Mouse (Mus musculus): ENCODE data around the gene Il17f.
"Not testable (repeated sequence)": the region's sequence is repeated elsewhere in the genome, so short reads cannot be mapped to it uniquely, and the experiment has no call there.

The Il17f gene

DNA sequence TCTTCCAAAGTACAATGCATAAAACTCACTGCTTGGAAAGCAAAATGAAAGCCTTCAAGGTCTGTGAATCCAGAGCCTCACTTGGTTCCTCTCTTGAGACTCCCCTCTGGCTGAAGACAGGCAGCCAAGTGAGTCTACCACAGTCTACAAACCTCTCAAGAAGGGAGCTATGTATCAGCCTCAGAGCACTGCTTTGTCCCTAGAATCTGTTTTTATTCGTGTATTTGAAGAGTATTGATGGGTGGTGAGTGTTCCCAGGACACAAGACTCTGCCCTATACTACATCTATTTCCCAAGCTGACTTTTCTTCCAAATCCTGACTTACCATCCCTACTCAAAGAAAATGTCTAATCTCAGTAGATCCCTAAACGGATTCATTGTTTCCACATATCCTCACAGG is 12.1 kb downstream of the Il17f start:
- DNase-seq (ENCODE audit: low spot score): no peak

DNA sequence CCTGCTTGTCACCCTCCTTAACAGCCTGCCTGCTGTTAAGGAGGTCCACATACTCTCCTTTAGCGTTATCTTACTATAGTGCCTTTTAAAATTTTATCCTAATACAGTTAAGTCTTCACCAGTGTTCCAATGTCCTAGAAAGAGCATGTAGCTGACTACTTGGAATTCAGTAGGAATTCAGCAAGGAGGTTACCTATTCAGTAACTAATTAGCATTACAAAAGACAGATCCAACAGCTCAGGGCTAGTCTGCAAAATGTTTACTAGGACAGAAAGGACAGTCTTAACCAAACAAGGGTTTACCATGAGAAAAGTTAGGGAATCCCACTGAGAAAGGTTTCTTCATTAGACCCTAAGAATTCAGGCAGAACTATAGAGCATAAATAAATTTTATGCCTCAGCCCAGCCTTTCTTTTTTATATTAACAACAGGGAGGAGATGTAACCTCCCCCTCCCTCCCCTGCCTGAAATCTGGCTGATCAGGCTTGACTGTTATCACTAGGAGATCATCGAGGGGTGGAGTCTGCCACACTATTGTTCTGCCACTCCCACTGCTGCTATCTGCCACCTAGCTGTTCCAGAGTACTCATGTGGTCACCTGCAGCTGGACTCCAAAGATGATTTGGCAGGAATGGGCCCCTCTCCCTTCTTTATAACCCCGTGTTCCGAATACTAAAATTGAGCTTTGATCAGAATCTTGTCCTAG is 16.2 kb downstream of the Il17f start:
- not testable (repeated sequence) for DNase-seq (ENCODE audit: low spot score)

DNA sequence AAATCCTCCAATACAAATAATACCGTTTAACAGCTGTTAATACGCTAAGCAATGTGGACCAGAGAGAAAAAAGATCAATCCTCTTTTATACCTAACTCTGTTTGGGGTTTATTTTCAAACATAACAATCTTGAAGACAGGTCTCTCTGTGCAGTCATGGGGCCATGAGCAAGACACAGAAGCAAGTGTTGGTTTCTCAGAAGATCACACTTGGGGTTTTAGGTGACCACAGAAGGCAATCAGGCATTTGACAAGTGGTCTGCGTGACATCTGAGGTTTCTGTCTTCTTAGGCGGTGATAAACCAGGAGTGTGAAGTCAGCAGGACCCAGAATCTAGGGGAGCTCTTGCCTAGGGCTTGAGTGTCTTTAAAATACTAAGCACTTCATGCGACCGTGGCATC is 23.9 kb downstream of the Il17f start:
- DNase-seq (ENCODE audit: low spot score): no peak

DNA sequence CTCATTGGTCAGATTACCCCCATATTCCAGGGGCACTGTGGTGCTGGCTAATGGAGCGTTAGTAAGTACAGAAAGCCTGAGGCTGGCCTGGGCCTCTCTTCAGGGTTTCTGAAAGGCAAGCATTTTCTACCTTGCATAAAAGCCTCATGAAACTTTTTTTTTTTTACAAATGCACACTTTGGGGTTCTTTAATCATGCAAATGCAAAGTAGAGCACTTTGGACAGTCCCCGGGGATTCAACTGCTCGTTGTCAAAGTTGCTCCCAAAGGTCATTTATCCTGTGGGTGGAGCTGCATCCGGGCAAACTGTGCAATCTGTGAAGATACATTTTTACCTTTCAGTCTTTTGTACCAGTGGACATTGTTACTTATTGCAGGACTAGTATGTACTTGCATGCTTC is 29.0 kb downstream of the Il17f start:
- no peak for DNase-seq (ENCODE audit: low spot score)

DNA sequence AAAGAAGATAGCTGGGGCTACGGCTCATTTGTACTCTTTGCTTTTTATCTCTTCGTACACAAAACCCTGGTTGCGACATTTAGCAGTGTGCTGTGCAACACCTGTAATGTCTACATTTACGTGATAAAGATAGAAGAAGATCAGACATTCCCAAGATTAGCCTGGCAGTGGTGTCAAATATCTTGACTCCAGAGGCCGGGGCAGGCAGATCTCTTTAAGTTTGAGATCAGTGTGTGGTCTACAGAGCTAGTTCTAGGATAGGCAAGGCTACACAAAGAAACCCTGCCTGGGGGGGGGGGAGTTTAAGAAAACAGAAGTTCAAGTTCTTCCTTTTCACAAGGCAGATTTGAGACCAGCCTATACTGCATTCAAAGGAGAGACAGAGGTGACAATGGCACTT is 30.1 kb downstream of the Il17f start:
- DNase-seq (ENCODE audit: low spot score): no peak

DNA sequence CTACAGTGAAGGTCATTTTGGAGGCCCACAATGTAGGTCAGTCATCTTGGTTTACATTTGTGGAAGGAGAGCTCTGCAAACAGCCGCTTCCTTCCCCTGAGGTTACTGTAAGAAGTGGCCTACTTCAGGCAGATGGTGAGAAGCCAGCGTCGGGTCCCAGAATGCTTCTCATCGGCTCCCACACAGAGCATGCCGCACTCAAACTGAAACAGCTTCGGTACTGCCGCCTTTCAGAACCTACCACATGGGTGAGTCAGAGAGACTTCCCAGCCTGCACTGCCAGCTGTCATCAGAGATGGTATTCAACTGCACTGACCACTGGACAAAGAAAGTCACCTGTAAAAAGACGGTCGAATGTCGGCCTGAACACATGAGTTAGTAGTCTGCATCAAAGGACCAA is 30.6 kb downstream of the Il17f start:
- no peak for DNase-seq (ENCODE audit: low spot score)

DNA sequence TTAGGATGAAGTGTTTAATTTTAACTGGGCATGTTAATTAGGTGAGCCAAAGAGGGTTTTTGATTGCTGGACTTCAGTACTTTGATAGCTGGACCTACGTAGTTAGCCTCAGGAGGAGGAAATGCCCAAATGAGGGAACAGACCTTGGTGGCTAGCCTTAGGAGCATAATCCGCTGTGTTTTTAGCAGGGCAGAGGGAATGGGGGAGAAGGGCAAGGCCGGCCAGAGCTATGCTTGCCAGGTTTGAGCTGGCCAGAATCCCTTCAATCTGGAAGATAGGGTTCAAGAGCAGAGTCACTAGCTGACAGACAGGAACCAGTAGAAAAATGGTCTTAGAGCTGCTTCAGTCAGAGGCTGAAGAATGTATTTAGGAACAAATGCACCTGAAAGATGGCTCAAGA is 32.8 kb downstream of the Il17f start:
- DNase-seq (ENCODE audit: low spot score): no peak

DNA sequence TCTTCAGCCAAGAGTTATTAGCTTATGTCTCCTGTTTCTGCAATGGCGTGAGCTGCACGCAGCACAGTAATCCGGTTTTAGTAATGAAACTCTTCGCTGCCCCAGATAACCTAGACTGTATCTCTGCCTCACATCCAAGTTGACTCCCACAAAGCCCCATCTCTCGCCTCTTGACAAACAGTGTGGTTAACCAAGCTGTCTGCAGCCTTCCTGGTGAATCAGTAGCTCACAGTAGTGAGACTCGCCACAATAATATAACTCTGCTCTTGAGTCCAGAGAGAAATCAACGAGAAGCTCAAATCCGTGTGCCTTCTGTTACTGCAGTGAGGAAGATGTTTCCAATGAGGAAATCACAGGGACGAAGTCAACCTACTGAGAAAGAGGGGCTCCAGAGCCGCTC is 36.0 kb downstream of the Il17f start:
- DNase-seq (ENCODE audit: low spot score): no peak

DNA sequence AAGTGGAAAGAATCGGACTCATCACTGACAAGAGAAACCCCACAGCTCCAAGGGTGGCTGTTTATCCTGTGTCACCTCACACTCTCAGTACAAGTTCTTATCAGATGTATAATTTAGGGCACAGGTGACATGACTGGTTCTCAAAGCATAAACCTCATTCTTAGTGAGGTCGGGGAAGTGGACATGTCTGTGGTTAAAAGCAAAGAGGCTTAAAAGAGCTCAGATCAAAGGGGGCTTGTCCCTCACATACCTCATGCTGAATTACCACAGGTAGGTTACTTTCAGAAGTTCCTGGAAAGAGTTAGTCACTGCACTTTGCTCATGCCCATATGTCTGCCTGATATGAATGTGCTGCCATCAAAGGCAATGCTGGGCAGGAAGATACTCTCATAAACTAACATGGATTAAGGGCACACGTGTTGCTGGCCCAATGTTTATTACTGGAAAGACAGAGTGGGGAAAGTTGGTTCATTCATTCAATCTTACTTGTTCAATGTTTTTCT is 49.9 kb downstream of the Il17f start:
- no peak for DNase-seq (ENCODE audit: low spot score)

DNA sequence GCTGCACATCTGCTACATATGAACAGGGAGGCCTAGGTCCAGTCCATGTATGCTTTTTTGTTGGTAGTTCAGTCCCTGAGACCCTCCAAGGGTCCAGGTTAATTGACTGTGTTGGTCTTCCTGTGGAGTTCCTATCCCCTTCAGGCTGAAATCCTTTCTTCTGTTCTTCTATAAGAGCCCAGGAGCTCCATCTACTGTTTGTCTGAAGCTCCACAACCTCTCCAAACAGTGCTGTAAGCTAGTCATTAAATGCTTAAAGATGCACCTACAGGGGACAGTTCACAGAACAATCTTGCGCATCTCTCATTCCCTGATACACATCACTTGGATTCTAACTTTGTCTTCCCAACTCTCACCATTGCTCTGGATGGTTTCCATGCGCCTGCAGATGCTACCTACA is 51.9 kb downstream of the Il17f start:
- no peak for DNase-seq (ENCODE audit: low spot score)

DNA sequence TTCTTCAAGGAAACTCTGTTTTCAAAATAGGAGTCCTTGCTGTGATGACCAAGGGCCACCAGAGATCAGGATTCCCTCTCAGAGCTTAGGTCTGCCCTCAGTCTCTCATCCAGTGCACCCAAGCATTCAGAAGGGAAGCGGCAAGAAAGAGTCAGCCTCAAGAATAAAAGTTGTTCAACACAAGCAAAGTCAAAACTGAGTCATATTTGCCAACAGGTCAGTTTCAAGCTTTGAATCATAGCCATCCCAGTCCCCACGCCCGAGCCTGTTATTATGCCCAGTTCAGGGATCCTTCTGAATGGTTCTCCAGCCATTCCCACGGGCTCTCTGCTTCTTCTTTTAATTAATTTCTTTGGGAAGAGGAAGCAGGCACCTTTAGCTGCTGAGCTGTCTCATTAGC is 53.8 kb downstream of the Il17f start:
- no peak for DNase-seq (ENCODE audit: low spot score)

DNA sequence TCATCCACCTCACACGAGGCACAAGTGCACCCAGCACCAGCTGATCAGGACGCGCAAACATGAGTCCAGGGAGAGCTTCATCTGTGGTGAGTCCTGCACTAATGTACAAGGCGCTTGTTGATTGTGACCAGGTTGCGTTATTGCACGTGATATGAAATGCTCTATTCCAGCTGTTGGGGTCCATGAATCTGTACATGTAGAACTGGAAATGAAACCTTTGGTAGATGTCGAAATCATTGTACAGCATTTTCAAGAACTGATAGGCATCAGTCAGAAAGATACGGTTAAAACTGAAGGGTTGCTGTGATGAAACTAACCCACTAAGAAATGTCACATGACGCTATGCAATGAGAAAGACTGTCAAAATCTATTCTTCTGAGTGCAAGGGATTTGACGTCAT is 59.5 kb downstream of the Il17f start, which contains the start of gene Il17a:
Gene Il17a, plus strand, starts transcription at position 3 of the 400 bp plus-strand sequence.
- no peak for DNase-seq (ENCODE audit: low spot score)

All from urinary bladder, postnatal 10 days (tissue).